Mouse (Mus musculus) kidney, embryonic 14.5 days (tissue): ENCODE results near the gene Mad2l2. TPM values are rescaled to one million over a fixed set of nuclear protein-coding genes. Genes with fewer than 3 reads are reported as not detected.

Source experiments
- ATAC-seq: fragments of 200-750 bp; cut with Nextera tagmentation; 2 replicates; pipeline ENCODE4 v1.8.0; 2017; ENCODE audit warnings: moderate number of reproducible peaks, mild to moderate bottlenecking, moderate TSS enrichment, moderate library complexity; ENCODE audit not compliant: low FRiP score, low TSS enrichment
- H3K27ac ChIP-seq: fragments of 300-500 bp; sonication (generic); 2 replicates; pipeline ENCODE4 v1.5.1; 2014; ENCODE audit warnings: low read depth, mild to moderate bottlenecking, low read length, moderate library complexity, mixed read lengths
- H3K27me3 ChIP-seq: fragments of 300-500 bp; sonication (generic); 2 replicates; pipeline ENCODE4 v1.6.1; 2014; ENCODE audit warnings: mild to moderate bottlenecking, low read length; ENCODE audit not compliant: control insufficient read depth, insufficient read depth
- H3K36me3 ChIP-seq: fragments of 300-500 bp; sonication (generic); 2 replicates; pipeline ENCODE4 v1.6.1; 2014; ENCODE audit warnings: low read length, mixed read lengths; ENCODE audit not compliant: control insufficient read depth, insufficient read depth
- H3K4me1 ChIP-seq: fragments of 300-500 bp; sonication (generic); 2 replicates; pipeline ENCODE4 v1.6.1; 2014; ENCODE audit warnings: low read length, mixed read lengths; ENCODE audit not compliant: control insufficient read depth, insufficient read depth
- H3K4me2 ChIP-seq: fragments of 300-500 bp; sonication (generic); replicated peaks from 2 replicates; pipeline ENCODE4 v1.6.1; 2014; ENCODE audit warnings: low read depth, mild to moderate bottlenecking, low read length
- H3K4me3 ChIP-seq: fragments of 300-500 bp; sonication (generic); 2 replicates; pipeline ENCODE4 v1.5.1; 2014; ENCODE audit warnings: mild to moderate bottlenecking, low read length
- H3K9ac ChIP-seq: fragments of 300-500 bp; sonication (generic); 2 replicates; pipeline ENCODE4 v1.6.1; 2014; ENCODE audit warnings: low read depth, mild to moderate bottlenecking, low read length, moderate library complexity
- H3K9me3 ChIP-seq: fragments of 300-500 bp; sonication (generic); 2 replicates; pipeline ENCODE4 v1.6.1; 2016; ENCODE audit warnings: low read length; ENCODE audit not compliant: control insufficient read depth
- WGBS: fragments of 180-500 bp; shearing (Covaris S2); extraction: QIAGEN DNeasy Blood & Tissue Kit; methylation state at CpG from one replicate; pipeline ENCODE4 v1.1.7; 2014; 5-methylcytosine and 5-hydroxymethylcytosine counted together
- polyA plus RNA-seq: library from polyadenylated mRNA; unstranded; fragments of >200 nt; fragmentation: Nextera tagmentation; extraction: Ambion mirVana; gene quantifications from 2 replicates; pipeline ENCODE4 v1.2.1, GENCODE M21; 2014

Gene Mad2l2
- polyA plus RNA-seq, 1 experiment from 2014 or later: 81.1 TPM

GRCm38 (mm10) chr4:148098666-148099065, 31.5 kb upstream of the Mad2l2 start:
- H3K9ac ChIP-seq: no peak overlapping the region
- 0 out of 2 replicates have a peak, but pooled peaks cover 2% of the 10 kb centered on the region for H3K27me3 ChIP-seq
- 76% methylated on average over 3 of the region's 3 CpGs for WGBS
- no peaks in the 10 kb centered on the region for H3K36me3 ChIP-seq
- no peaks in the 10 kb centered on the region for H3K4me1 ChIP-seq
- H3K9me3 ChIP-seq: no peaks in the 10 kb centered on the region
- H3K27ac ChIP-seq: no peak overlapping the region
- H3K4me2 ChIP-seq: no peak overlapping the region
- H3K4me3 ChIP-seq: no peak overlapping the region
- no peak for ATAC-seq

DNA sequence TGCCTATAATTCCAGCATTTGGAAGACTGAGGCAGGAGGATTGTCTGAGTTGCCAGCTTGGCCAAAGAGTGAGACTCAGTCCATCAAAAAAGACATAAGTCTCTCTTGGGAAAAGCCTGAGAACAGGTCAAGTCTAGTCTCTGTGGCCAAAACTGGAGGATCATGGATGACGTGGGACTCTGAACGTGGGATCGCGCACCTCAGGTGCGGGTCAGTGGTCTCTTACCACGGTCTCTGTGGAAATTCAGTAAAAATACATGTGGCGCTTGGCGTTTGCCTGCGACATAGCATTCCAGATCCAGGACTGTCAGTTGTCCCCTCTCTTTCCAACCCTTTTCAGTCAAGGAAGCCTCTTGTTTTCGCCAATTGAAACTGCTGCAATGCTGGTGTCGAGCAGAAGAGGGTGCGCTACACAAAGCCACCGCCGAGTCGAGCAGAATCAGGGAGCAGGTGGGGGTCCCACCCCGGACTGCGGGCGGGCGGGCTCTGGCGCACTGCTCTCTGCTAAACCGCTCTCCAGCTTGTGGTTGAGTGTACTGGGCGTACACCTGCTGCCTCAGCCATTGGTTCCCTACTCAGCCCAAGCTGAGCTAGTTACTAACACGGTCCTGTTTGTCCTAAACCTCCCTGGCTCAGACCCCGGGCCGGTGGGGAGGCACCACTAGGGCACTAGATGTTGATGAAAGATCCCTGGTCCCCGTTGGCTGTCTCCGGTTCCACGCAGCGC, 28.2 kb upstream of the Mad2l2 start:
- ATAC-seq: peak; percentile 75
- 19% methylated on average over 29 of the region's 29 CpGs for WGBS
- H3K27ac ChIP-seq: no peak overlapping the region
- H3K36me3 ChIP-seq: no peaks in the 10 kb centered on the region
- H3K9ac ChIP-seq: peak overlapping the region; percentile 19; the same call in 1 of the 2 replicates
- H3K4me2 ChIP-seq: peak overlapping the region; percentile 44
- H3K27me3 ChIP-seq: 0 out of 2 replicates have a peak, but pooled peaks cover 2% of the 10 kb centered on the region
- no peaks in the 10 kb centered on the region for H3K9me3 ChIP-seq
- H3K4me1 ChIP-seq: no peaks in the 10 kb centered on the region
- H3K4me3 ChIP-seq: peak overlapping the region; percentile 2; the same call in 1 of the 2 replicates

DNA sequence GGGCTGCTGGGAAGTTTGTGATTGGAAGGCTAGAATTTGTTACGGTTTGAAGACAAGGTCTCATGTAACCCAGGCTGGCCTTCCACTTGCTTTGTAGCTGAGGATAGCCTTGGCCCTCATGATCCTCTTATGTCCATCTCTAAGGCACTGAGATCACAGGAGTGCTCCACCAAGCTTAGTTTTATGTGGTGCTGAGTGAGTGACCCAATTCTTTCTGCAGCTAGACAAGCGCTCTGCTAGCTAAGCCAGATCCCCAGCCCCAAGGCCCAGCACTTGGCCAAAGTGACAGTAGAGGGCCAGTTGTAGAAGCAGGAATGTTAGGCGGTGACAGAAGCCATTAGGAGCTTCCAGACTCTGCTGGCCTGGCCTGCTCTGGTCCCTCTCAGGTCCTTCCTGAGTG, 26.0 kb upstream of the Mad2l2 start:
- Histone ChIP-seq H3K9me3 (no peaks in the 10 kb centered on the region), H3K4me2 (no peak overlapping the region), H3K4me3 (no peak overlapping the region), H3K27me3 (0 out of 2 replicates have a peak, but pooled peaks cover 2% of the 10 kb centered on the region), H3K9ac (no peak overlapping the region), H3K4me1 (peaks cover 18% of the 10 kb centered on the region), H3K36me3 (no peaks in the 10 kb centered on the region), H3K27ac (no peak overlapping the region)
- no peak for ATAC-seq
- WGBS: 80% methylated on average over 3 of the region's 3 CpGs

DNA sequence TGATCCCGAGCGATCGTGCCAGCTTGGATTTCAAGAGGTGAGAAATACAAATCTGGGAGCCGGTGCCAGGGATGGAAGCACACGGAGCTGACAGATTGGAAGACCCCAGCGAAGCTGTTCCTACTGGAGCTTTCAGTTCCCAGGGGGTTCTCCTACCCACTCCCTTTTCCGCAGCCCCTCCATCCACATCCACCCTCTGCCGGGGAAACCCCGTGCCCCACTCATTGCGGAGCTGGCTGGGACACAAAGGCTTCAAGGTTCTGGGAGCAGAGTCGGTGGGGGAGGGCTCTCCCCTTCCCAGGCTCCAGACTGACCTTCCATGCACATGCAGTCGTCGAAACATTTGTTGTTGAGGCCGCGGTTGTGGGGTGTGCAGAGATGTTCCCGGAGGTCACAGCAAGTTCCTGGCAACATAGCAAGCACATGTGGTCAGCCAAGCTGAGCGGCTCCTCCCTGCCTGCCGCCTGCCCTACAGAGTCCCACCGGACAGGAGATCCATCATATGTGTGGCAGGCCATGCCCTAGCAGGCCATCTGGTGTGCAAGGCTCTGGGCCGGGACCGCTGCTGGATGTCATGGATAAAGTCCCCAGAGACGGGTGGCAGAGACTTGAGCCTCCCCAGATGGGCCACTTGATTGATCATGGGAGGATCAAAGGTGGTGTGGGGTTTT, 22.4 kb upstream of the Mad2l2 start:
- WGBS: 10% methylated on average over 22 of the region's 22 CpGs
- Histone ChIP-seq H3K9ac (no peak overlapping the region), H3K4me1 (peaks cover 18% of the 10 kb centered on the region)

DNA sequence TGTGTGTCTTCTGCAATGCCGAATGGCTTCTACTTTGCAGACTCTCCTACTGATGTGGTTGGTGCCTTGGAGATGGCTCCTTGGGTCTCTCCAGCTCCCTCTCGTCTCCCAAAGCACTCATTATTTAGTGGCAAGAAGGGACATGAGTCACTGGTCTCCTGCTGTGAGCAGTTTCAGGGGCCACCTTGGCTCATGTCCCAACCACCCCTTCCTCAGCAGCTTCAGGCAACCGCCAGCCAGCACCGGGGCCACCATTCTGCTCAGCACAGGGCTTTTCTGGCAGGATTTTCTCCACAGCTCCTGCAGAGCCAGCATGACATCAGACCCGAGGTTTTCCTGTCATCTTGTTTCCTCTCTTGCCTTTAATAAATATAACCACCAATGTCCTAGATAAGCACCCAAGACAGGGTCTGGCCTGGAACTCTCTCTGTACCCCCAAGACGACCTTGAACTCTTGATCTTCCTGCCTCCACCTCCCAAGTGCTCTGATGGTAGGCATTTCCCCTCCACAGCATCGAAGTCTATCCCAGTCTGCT, 21.6 kb upstream of the Mad2l2 start:
- H3K9ac ChIP-seq: no peak overlapping the region
- peaks cover 18% of the 10 kb centered on the region for H3K4me1 ChIP-seq
- WGBS: 39% methylated on average over 7 of the region's 7 CpGs
- no peak overlapping the region; the same call in 1 of the 2 replicates for H3K27ac ChIP-seq
- H3K4me2 ChIP-seq: no peak overlapping the region
- no peaks in the 10 kb centered on the region for H3K36me3 ChIP-seq
- no peaks in the 10 kb centered on the region for H3K9me3 ChIP-seq
- H3K27me3 ChIP-seq: no peaks in the 10 kb centered on the region
- no peak overlapping the region for H3K4me3 ChIP-seq
- ATAC-seq: no peak

More for the DNA sequence above, 22.4 kb upstream of the Mad2l2 start:
- peak overlapping the region; percentile 20; the same call in 1 of the 2 replicates for H3K4me2 ChIP-seq
- no peaks in the 10 kb centered on the region for H3K36me3 ChIP-seq
- H3K9me3 ChIP-seq: no peaks in the 10 kb centered on the region
- ATAC-seq: peak; percentile 90
- H3K27me3 ChIP-seq: no peaks in the 10 kb centered on the region
- 0 out of 2 replicates have a peak overlapping the region, but pooled peaks have one; percentile 3 for H3K4me3 ChIP-seq
- no peak overlapping the region for H3K27ac ChIP-seq

DNA sequence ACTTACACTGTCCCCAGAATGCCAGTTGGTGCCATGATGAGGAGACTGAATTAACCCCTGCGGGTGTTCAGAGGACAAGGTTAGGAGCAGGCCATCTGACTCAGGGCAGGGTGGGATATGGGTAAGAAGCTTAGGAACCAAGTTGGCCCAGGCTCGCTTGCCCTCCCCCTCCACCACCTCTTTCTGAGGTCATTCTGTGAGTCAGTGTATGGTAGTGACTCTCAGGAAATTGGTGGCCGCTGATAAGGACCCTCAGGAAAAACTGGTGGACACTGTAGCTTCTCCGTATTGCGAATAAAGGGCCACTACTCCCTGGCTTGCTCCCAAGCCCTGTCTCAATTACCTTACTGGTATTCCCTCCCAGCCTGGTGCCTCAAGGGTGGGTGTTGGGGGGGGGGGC, 21.0 kb upstream of the Mad2l2 start:
- Histone ChIP-seq H3K4me2 (no peak overlapping the region), H3K4me1 (peaks cover 18% of the 10 kb centered on the region), H3K9me3 (no peaks in the 10 kb centered on the region), H3K9ac (no peak overlapping the region), H3K4me3 (no peak overlapping the region), H3K27ac (no peak overlapping the region), H3K27me3 (no peaks in the 10 kb centered on the region), H3K36me3 (no peaks in the 10 kb centered on the region)
- no peak for ATAC-seq
- WGBS: 76% methylated on average over 5 of the region's 5 CpGs

DNA sequence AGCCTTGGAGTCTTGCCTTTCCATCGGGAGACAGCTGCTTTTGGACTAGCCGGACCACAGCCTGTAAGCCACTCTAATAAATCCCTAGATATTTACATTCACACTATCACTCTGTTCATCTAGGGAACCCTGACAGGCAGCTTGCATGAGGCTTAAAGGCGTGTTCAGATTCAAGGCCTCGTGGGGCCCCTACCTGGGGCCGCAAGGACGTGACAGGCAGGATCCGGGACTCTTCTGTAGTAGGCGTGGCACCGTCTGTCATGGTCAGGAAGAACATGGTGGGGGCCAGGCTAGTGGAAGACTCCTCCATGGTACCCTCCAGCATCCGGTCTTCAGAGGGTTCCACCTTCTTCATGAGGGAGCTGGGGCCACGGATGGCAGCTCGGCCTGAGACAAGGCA, 17.7 kb upstream of the Mad2l2 start:
- Histone ChIP-seq H3K9me3 (no peaks in the 10 kb centered on the region; the same call in 1 of the 2 replicates), H3K4me2 (no peak overlapping the region), H3K27me3 (no peaks in the 10 kb centered on the region), H3K9ac (no peak overlapping the region), H3K4me3 (no peak overlapping the region), H3K27ac (no peak overlapping the region), H3K36me3 (no peaks in the 10 kb centered on the region), H3K4me1 (peaks cover 19% of the 10 kb centered on the region)
- 82% methylated on average over 12 of the region's 12 CpGs for WGBS
- no peak for ATAC-seq

DNA sequence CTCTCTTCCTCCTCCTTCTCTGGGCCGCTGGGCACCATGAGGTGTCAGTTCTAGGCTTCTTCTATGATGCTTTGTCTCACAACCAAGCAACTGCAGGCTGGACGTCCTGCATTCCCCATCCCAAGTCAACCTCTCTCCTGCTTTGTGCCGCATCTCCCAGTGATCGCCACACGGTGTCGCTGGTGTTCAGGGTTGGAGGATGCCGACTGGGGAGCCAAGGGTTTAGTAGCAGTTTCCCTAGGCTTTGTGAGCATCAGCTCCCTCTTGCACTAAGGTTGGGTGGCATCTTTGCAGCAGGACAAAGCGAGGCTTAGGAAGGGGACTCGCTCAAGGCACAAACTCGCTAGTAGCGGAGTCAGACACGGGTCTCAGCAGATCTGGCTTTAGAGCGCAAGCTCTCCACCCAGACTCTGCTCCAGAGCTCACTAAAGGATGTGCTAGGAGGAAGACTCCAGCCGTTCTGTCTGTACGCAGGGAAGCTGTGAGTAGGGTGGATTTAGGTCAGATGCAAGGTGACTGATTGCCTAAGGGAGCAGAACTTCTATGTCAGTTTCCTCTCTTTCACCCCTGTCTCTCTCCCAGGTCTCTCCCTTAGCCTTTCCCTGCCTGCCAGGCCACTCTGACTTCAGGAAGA, 15.3 kb upstream of the Mad2l2 start:
- Histone ChIP-seq H3K4me2 (peak overlapping the region; percentile 24; the same call in 1 of the 2 replicates), H3K9ac (no peak overlapping the region), H3K36me3 (no peaks in the 10 kb centered on the region), H3K27ac (no peak overlapping the region), H3K9me3 (no peaks in the 10 kb centered on the region; the same call in 1 of the 2 replicates), H3K27me3 (no peaks in the 10 kb centered on the region), H3K4me3 (no peak overlapping the region), H3K4me1 (0 out of 2 replicates have a peak, but pooled peaks cover 4% of the 10 kb centered on the region)
- peak; percentile 67 for ATAC-seq
- 4% methylated on average over 15 of the region's 15 CpGs for WGBS
